Mouse (Mus musculus): ENCODE measurements around the gene Ppy.

Gene Ppy

DNA sequence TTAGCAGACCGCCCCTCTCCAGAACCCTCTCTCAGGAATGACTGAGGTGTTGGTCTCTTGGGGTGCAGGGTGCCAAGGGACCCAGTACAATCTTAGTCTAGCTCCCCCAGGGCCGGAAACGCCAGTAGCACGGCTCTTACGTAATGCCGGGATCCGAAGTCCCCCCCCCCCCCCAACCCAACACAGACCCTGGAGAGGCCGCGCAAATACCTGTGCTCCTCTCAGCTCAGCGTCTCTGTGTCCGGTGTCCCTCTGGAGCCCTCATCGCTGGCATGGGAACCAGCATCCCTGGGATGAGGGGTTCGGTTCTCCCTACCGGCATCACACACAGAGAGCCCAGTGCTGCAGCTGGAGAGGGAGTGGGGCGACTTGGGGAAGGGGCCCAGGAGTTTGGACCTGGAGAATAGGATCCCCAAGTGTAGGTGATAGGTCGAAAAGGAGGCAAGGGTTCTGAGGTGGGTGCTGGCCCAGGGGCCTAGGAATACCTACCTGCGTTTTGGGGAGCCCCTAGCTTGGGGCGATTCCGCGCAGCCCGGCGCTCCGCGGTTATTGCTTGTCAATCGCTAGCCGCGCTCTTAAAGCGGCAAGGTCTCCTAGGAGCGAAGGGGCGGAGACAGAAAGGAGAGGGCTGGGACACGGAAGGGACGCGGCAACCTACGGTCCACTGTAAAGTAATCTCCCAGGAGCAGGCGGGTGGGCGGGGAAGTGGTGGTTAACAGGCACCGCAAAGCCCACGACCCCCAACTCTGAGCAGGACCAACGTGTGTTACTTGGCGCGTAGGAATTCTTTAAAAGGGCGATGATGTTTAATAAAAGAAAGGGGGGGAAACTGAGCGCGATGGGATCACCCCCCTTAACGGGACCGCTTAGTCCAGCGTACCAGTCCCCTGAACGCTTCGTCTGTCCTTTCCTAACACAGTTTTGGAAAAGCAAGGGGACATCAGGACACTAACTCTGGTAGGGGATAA lies 12.9 kb downstream of the Ppy start, which contains the start of gene Mpp2:
Mpp2 (minus strand) TSS at position 585 of the 968 bp plus-strand sequence.
- DNase-seq = peak; percentile 50 to 51

DNA sequence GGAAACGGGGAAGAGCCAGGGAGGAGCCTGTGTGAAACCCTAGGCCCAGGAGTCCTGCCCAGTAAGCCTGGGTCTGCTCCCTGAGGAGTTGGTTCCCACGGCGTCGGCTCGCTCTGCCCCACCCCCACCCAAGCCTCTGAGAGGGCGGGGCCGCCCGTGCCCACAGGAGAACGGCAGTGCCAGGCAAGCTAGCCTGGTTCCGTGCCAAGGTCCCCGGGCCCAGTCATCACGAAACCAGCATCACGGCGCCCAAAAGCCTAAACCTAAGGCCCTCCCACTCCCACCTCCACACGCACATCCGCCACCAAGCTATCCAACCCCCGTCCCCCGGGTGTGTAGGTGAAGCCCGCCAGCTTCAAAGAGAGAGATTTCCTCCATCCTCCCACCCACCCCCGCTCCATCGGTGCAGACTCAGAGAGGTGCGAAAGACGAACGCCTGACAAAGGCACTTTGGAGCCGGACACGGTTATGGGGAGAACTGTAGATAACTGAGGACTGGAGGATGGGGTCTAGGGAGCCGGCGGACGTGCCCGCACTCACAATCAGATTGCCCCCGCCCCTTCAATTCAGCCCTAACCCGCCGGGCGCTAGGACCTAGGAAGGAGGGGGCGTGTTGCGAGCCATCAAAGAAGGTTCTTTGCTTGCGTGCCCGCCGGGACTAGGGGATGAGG lies 13.9 kb downstream of the Ppy start:
- peak; percentile 42 to 43 for DNase-seq

GRCm38 (mm10) chr11:102086331-102086730 lies 14.8 kb downstream of the Ppy start:
- DNase-seq = no peak

GRCm38 (mm10) chr11:102084159-102084558 lies 17.0 kb downstream of the Ppy start:
- peak in 1 of 2 experiments; percentile 31 for DNase-seq

GRCm38 (mm10) chr11:102083193-102083592 lies 17.9 kb downstream of the Ppy start:
- DNase-seq = no peak

DNA sequence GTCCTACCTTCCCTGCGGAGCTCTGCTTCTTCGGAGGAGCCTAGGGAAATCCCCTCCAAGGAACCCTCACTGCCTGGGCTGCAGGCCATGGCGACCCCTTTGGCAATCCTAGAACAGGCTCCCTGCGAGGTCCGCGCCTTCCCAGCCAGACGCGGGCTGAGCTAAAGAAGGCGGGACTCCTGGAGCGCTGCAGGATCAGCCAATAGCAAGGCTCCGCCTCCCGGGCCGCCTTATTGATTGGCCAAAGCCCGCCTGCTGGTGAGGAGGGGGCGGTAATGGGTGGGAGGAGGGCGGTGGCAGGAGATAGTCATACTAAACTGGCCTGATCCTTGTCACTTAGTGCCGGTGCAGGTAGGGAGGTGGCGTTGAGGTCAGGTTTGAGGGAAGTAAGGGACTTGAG lies 18.8 kb downstream of the Ppy start:
- DNase-seq = peak in 1 of 2 experiments; percentile 32

GRCm38 (mm10) chr11:102073722-102074121 lies 27.4 kb downstream of the Ppy start:
- peak; percentile 55 to 65 for DNase-seq

DNA sequence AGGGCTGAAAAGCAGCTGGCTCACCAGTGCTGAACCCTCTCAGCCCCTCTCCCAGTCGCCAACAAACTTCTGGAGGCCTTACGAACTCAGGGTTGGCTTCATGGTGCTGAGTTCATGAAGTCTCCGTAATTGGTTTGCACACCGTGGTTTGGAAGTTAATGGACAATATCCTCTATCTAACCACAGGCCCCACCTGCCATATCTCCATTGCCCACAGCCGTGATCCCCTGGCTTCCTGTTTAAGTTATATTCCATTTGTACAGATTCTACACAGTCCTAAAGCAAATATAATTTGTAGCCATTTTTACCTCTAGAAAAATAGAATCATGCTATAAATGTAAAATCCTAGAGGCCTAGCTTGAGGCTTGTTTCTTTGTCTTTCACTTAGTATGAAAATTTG lies 28.4 kb downstream of the Ppy start:
- no peak for DNase-seq

DNA sequence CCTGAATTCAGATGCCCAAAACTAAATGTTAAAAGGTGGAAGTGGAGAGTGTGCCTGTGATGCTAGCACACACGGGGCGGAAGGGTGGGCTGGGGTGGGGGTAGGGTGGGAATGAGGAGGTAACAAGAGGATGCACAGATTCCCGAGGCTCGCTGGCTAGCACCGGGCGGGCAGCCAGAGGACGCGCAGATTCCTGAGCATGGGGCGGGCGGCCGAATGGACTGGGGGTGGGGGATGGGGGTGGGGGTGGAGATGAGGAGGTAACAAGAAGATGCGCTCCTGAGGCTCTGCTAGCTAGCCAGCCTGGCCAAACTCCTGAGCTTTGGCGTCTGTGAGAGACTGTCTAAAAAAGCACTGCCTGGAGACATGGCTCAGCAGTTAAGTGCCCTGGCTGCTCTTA lies 30.7 kb downstream of the Ppy start:
- DNase-seq = no peak

GRCm38 (mm10) chr11:102069633-102070032 lies 31.5 kb downstream of the Ppy start:
- no peak for DNase-seq

- DNase-seq = no peak
Measured at GRCm38 (mm10) chr11:102068969-102069368, 32.1 kb downstream of the Ppy start.

- DNase-seq = no peak
Measured at GRCm38 (mm10) chr11:102063076-102063475, 38.0 kb downstream of the Ppy start.

GRCm38 (mm10) chr11:102061941-102062473 lies 39.1 kb downstream of the Ppy start:
- DNase-seq = no peak

DNA sequence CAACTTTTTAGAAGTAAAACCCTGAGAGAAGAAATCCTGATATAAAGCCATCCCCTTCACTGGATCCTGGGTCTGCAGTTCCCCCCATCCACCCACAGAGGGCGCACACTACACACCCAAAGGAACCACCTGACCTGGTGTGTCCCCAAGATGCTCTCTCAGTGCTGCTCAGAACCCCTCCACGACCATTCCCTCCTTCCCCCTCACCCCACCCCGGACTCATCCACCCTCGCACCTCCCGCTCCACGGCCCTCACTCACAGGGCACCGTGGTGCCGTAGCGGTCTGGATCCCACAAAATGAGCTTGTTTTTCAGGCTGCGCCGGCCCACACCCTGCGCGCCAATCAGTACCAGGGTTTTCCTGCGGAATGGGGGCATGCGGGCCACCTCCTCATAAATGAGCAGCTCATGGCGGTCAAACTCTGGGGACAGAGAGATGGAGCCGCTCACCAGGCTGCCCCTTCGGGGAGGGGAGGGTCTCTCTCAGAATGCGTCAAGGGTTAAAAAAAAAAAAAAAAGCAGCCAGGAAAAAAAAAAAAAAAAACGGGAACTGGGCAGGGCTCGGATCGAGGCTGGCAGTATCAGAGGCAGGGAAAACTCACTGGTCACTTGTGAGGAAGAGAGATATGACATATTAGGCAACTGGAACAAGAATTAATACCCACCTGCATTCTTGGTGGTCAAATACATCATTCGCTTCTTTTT lies 39.7 kb downstream of the Ppy start:
- peak; percentile 57 to 77 for DNase-seq

GRCm38 (mm10) chr11:102053847-102054246 lies 47.3 kb downstream of the Ppy start:
- DNase-seq = peak in 1 of 2 experiments; percentile 44

DNA sequence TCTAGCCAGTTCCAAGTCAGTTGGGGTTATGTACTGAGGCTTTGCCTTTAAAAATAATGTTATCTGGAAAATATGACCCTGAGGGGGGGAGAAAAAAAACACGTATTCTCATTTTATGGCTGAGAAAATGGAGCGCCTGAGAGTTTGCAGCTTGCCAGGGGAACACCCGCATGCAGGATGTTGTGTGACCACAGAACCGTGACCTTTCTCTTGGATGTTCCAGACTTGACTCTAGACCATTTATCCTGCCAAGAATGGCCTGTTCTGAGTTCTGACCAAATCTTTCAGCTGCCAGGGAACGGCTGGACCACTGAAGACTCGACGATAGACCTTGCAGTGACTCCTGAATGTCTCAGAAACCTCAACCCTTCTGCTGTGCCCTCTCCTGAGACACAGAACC lies 47.9 kb downstream of the Ppy start:
- peak; percentile 49 to 62 for DNase-seq

DNA sequence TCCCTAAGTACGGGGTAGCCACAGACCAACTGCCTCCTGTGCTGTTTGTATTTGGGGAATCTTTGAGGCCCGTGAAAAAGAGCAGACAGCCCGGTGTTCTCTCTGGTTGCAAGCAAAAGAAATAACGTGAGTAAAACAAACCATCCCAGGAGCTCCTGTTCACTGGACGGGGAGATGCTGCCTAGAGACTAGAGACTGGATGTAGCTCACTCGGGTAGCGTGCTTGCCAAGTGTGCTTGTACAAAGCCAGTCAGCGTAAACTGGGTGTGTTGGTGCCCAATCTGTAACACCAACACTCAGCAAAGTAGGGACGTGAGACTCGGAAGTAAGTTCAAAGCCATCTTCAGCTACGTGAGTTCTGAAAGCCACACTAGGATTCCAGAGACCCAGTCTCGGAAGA lies 48.4 kb downstream of the Ppy start:
- no peak for DNase-seq

DNA sequence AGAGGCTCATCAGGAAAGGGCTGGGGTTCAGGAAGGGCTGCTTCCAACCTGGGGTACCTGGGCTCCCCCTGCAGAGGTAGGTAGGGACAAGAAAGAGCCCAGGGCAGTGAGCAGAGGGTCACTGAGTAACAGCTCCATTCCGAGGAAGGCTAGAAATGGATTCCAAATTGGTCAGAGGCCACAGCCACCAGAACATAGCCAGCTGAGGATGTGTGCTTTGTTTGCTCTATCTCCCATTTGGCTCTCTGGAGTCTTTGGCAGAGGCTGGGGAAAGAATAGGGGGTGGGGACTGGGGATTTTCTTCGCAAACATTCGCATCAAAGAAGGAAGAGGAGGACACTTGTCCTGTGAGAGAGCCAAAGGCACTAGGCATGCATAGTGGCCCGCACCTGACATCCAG lies 49.2 kb downstream of the Ppy start:
- no peak for DNase-seq

GRCm38 (mm10) chr11:102051541-102051940 lies 49.6 kb downstream of the Ppy start:
- DNase-seq = peak; percentile 68 to 80

All from kidney, adult 8-10 months (tissue).